Mouse (Mus musculus): ENCODE measurements at regions not wholly inside any gene's neighbourhood (a gene's known extent, or its start where the extent isn't known, plus 50 kb on each side); places are given as distances from the start of the nearest gene placed in this dataset.

DNA sequence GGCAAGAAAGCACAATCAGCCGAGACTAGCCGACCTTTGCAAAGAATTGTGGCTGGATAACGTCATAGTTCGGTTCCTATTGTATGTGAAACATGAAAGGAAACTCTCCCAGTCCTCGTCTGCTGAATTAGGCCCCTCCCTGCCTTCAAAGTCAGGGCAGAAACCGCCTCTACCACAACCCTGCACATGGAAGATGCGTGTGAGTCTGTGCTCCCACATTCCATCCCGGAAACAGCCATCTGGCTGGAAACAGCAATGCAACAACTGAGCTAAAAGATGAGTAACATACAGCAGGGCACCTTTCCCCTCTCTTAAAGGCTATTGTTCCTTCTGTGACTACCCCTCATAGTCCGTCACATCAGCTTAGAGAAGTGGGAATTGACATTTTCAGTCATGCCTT is 422.1 kb upstream of the Prickle1 start:
- TF ChIP-seq FLI1 (IDR thresholded peaks at IDR 0.05; ENCODE audit: low read length) = no peak
- no peak for TF ChIP-seq GATA1 (IDR thresholded peaks at IDR 0.05; ENCODE audit: borderline replicate concordance, low read length)
